Mouse (Mus musculus) urinary bladder, postnatal 14 days (tissue): ENCODE results near the gene Vmn1r48.
"Not testable (repeated sequence)": the region's sequence is repeated elsewhere in the genome, so short reads cannot be mapped to it uniquely, and the experiment has no call there.

Source experiments
- DNase-seq: peaks from one replicate; pipeline ENCODE4 v3.0.0; 2021; ENCODE audit warnings: low spot score

Vmn1r48 gene

GRCm38 (mm10) chr6:90036741-90037140, at the start of gene Vmn1r48:
Vmn1r48 (minus strand) TSS chr6:90036841.
- DNase-seq, result not testable (repeated sequence)

GRCm38 (mm10) chr6:90078406-90078805, 41.8 kb upstream of the Vmn1r48 start, which contains the start of gene Vmn1r49:
Vmn1r49 (minus strand) TSS chr6:90078506.
- no peak for DNase-seq

GRCm38 (mm10) chr6:90015847-90016246, 20.8 kb downstream of the Vmn1r48 start, which contains the start of gene Vmn1r47:
Vmn1r47 (plus strand) TSS chr6:90016147.
- DNase-seq, result not testable (repeated sequence)

- DNase-seq, result no peak
These were observed 50.7 kb downstream of the Vmn1r48 start for GRCm38 (mm10) chr6:89985989-89986388.
